Mouse (Mus musculus) limb, embryonic 14.5 days (tissue): Measurements from ENCODE around the gene Olfr1489. TPM values are rescaled to one million over a fixed set of nuclear protein-coding genes. Genes with fewer than 3 reads are reported as not detected.
"Not testable (repeated sequence)": the region's sequence is repeated elsewhere in the genome, so short reads cannot be mapped to it uniquely, and the experiment has no call there.

Source experiments
- ATAC-seq: fragments of 200-750 bp; cut with Nextera tagmentation; 2 replicates; pipeline ENCODE4 v1.8.0; 2017; ENCODE audit warnings: low read depth, moderate number of reproducible peaks, moderate TSS enrichment; ENCODE audit not compliant: low FRiP score
- DNase-seq: peaks from one replicate; pipeline ENCODE4 v3.0.0-alpha.2; 2015; ENCODE audit warnings: low spot score
- H3K27ac ChIP-seq: fragments of 300-500 bp; sonication (generic); replicated peaks from 2 replicates; pipeline ENCODE4 v1.5.1; 2014; ENCODE audit warnings: low read depth, mild to moderate bottlenecking, low read length, moderate library complexity, mixed read lengths
- H3K27me3 ChIP-seq: fragments of 300-500 bp; sonication (generic); 2 replicates; pipeline ENCODE4 v1.6.1; 2014; ENCODE audit warnings: low read length, mixed read lengths; ENCODE audit not compliant: control insufficient read depth, insufficient read depth
- H3K36me3 ChIP-seq: fragments of 300-500 bp; sonication (generic); 2 replicates; pipeline ENCODE4 v1.6.1; 2014; ENCODE audit warnings: mild to moderate bottlenecking, low read length, moderate library complexity, mixed read lengths; ENCODE audit not compliant: control insufficient read depth, insufficient read depth
- H3K4me1 ChIP-seq: fragments of 300-500 bp; sonication (generic); 2 replicates; pipeline ENCODE4 v1.6.1; 2014; ENCODE audit warnings: antibody characterized with exemption, low read length, mixed read lengths; ENCODE audit not compliant: control insufficient read depth, insufficient read depth
- H3K4me2 ChIP-seq: fragments of 300-500 bp; sonication (generic); replicated peaks from 2 replicates; pipeline ENCODE4 v1.6.1; 2014; ENCODE audit warnings: low read depth, mild to moderate bottlenecking, low read length, moderate library complexity; ENCODE audit not compliant: severe bottlenecking
- H3K4me3 ChIP-seq: fragments of 300-500 bp; sonication (generic); replicated peaks from 2 replicates; pipeline ENCODE4 v1.5.1; 2014; ENCODE audit warnings: low read length
- H3K9ac ChIP-seq: fragments of 300-500 bp; sonication (generic); 2 replicates; pipeline ENCODE4 v1.6.1; 2014; ENCODE audit warnings: mild to moderate bottlenecking, low read depth, low read length, moderate library complexity; ENCODE audit not compliant: severe bottlenecking
- H3K9me3 ChIP-seq: fragments of 300-500 bp; sonication (generic); 2 replicates; pipeline ENCODE4 v1.6.1; 2016; ENCODE audit warnings: low read length; ENCODE audit not compliant: control insufficient read depth
- POLR2A ChIP-seq: fragments of 200-500 bp; IDR thresholded peaks from 2 replicates; pipeline ENCODE4 v1.8.0; 2012; ENCODE audit warnings: inconsistent platforms, mild to moderate bottlenecking, moderate library complexity, borderline replicate concordance; ENCODE audit not compliant: insufficient read depth, insufficient read length; ENCODE audit errors: extremely low read depth
- WGBS: fragments of 180-500 bp; shearing (Covaris S2); extraction: QIAGEN DNeasy Blood & Tissue Kit; methylation state at CpG from one replicate; pipeline ENCODE4 v1.1.7; 2014; 5-methylcytosine and 5-hydroxymethylcytosine counted together
- microRNA-seq: library from miRNA; unstranded; fragments of <30 nt; microRNA quantifications from one replicate; pipeline ENCODE4, GENCODE M21; 2016
- polyA plus RNA-seq, 2 experiments: library from polyadenylated mRNA; depleted of rRNA in 1 of 2; stranded (reverse) in 1 of 2; unstranded in 1 of 2; fragments of >200 nt; fragmentation: Nextera tagmentation in 1 of 2; extraction: Ambion mirVana in 1 of 2; gene quantifications; 2 replicates each; pipeline versions ENCODE4 v1.2.1 to v1.2.3; 2012 to 2014

Olfr1489 gene
- not detected in 2 replicates for polyA plus RNA-seq (2012; rRNA removed)
- not detected in 2 replicates for polyA plus RNA-seq (2014; fragmentation: Nextera tagmentation; extraction: Ambion mirVana)

DNA sequence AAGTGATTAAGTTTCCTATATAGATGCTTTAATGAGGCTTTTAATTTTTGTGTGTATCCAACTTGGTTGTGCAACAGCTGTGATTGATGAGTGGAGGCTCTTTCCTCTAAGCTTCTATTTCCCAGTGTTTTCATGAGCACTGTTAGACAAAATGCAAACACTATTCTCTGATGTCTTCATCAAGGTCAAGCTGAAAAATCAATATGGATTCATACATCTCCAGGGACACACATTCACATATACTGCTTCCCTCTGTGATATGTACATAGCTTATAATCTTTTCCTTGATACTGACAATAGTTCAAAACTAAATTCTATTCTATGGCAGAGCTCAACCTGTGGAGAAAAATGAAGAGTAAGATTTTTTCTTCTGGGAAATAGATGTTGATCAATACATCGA, at the start of gene Olfr1489:
Gene Olfr1489, plus strand, starts transcription at position 301 of the 400 bp plus-strand sequence.
- no peaks in the 10 kb centered on the region for H3K4me1 ChIP-seq
- no peak for DNase-seq
- no peak within 1 kb of the TSS for H3K4me2 ChIP-seq
- no peaks in the 10 kb centered on the region for H3K9me3 ChIP-seq
- WGBS = 81% methylated on average over 1 of the region's 1 CpGs
- H3K27ac ChIP-seq = no peak within 1 kb of the TSS
- H3K9ac ChIP-seq = no peak within 1 kb of the TSS
- TF ChIP-seq POLR2A = no peak
- no peak for ATAC-seq
- H3K36me3 ChIP-seq = no peaks in the 10 kb centered on the region
- no peak within 1 kb of the TSS for H3K4me3 ChIP-seq
- no peaks in the 10 kb centered on the region for H3K27me3 ChIP-seq

DNA sequence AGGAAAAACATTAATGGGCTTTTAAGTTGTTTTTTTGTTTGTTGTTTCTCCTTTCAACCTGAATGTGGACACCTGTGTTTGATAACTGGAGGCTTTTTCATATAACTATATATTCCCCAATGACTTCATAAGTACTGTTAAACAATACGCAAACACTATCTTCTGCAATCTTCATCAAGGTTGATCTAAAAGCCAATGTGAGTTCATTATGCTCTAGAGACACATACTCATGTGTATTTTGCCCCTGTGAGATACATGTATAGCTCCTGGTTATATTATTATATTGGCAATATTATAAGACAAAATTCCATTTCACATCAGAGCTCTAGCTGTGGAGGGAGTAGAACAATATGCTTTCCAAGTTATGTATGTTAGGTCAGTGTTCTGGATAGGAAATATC, 48.2 kb upstream of the Olfr1489 start, which contains the start of gene Olfr1484:
Gene Olfr1484, plus strand, starts transcription at position 301 of the 400 bp plus-strand sequence.
- no peak for TF ChIP-seq POLR2A
- ATAC-seq = no peak
- H3K9ac ChIP-seq = no peak within 1 kb of the TSS
- H3K4me1 ChIP-seq = no peaks in the 10 kb centered on the region
- no peak within 1 kb of the TSS for H3K4me3 ChIP-seq
- H3K27me3 ChIP-seq = no peaks in the 10 kb centered on the region
- H3K36me3 ChIP-seq = no peaks in the 10 kb centered on the region
- 84% methylated on average over 1 of the region's 1 CpGs for WGBS
- no peaks in the 10 kb centered on the region for H3K9me3 ChIP-seq
- H3K4me2 ChIP-seq = no peak within 1 kb of the TSS
- H3K27ac ChIP-seq = no peak within 1 kb of the TSS
- no peak for DNase-seq

DNA sequence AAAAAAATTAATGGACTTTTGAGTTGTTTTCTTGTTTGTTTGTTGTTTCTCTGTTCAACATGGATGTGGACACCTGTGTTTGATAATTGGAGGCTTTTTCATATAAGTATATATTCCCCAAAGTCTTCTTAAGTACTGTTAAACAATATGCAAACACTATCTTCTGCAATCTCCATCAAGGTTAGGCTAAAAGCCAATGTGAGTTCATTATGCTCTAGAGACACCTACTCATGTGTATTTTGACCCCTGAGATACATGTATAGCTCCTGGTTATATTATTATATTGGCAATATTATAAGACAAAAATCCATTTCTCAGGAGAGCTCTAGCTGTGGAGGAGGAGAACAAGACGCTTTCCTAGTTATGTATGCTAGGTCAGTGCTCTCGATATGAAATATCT, 14.3 kb upstream of the Olfr1489 start, which contains the start of gene Olfr1487:
Gene Olfr1487, plus strand, starts transcription at position 301 of the 400 bp plus-strand sequence.
- not testable (repeated sequence) for H3K27ac ChIP-seq, H3K27me3 ChIP-seq, H3K36me3 ChIP-seq, H3K9ac ChIP-seq, H3K4me1 ChIP-seq, H3K4me2 ChIP-seq, DNase-seq, ATAC-seq, H3K9me3 ChIP-seq, H3K4me3 ChIP-seq
- WGBS = 77% methylated on average over 2 of the region's 2 CpGs

DNA sequence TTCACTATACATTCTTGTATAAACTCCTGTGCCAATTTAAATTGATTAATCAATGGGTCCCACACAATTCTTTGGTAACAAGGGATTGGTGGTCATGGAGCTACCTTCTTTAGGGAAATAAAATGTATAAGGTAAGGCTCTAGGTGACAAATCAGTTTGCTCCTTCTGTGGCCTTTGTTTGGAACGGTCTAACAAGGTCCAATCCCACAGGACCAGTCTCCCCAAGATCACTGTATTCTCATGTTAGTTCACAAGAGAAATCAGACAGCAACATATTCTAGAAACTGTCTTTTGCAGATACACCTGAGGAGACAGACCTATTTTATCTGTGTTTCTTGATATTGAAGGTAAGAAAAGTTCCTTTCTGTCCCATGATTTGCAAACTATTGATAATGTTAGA, 19.4 kb downstream of the Olfr1489 start, which contains the start of gene Olfr1490:
Gene Olfr1490, plus strand, starts transcription at position 301 of the 400 bp plus-strand sequence.
- ATAC-seq (no peak), DNase-seq (no peak)
- 57% methylated on average over 1 of the region's 1 CpGs for WGBS
- Histone ChIP-seq H3K9ac (no peak within 1 kb of the TSS), H3K4me2 (no peak within 1 kb of the TSS), H3K9me3 (0 out of 2 replicates have a peak, but pooled peaks cover 5% of the 10 kb centered on the region), H3K27ac (no peak within 1 kb of the TSS), H3K4me1 (no peaks in the 10 kb centered on the region), H3K4me3 (no peak within 1 kb of the TSS), H3K36me3 (no peaks in the 10 kb centered on the region), H3K27me3 (no peaks in the 10 kb centered on the region)
- TF ChIP-seq POLR2A = no peak

Small RNA genes within 50 kb of the gene (microRNA-seq; reads per million reads assigned to microRNA genes)
- gene Gm22323 (not detected), gene Gm23931 (not detected)

Other genes starting within 250 kb of the Olfr1489 start
- not detected in 2 replicates for gene Olfr1469, start 223.8 kb upstream of the Olfr1489 start, polyA plus RNA-seq (2012; rRNA removed)
- gene Olfr1469, start 223.8 kb upstream of the Olfr1489 start, polyA plus RNA-seq (2014; fragmentation: Nextera tagmentation; extraction: Ambion mirVana) = not detected in 2 replicates
- gene Olfr1471, start 188.2 kb upstream of the Olfr1489 start, polyA plus RNA-seq (2012; rRNA removed) = not detected in 2 replicates
- gene Olfr1471, start 188.2 kb upstream of the Olfr1489 start, polyA plus RNA-seq (2014; fragmentation: Nextera tagmentation; extraction: Ambion mirVana) = not detected in 2 replicates
- gene Olfr1472, start 175.5 kb upstream of the Olfr1489 start, polyA plus RNA-seq (2012; rRNA removed) = not detected in 2 replicates
- not detected in 2 replicates for gene Olfr1472, start 175.5 kb upstream of the Olfr1489 start, polyA plus RNA-seq (2014; fragmentation: Nextera tagmentation; extraction: Ambion mirVana)
- not detected in 2 replicates for gene Olfr1474, start 162.1 kb upstream of the Olfr1489 start, polyA plus RNA-seq (2012; rRNA removed)
- gene Olfr1474, start 162.1 kb upstream of the Olfr1489 start, polyA plus RNA-seq (2014; fragmentation: Nextera tagmentation; extraction: Ambion mirVana) = not detected in 2 replicates
- not detected in 2 replicates for gene Olfr1475, start 151.4 kb upstream of the Olfr1489 start, polyA plus RNA-seq (2012; rRNA removed)
- gene Olfr1475, start 151.4 kb upstream of the Olfr1489 start, polyA plus RNA-seq (2014; fragmentation: Nextera tagmentation; extraction: Ambion mirVana) = not detected in 2 replicates
- not detected in 2 replicates for gene Olfr1477, start 131.1 kb upstream of the Olfr1489 start, polyA plus RNA-seq (2012; rRNA removed)
- not detected in 2 replicates for gene Olfr1477, start 131.1 kb upstream of the Olfr1489 start, polyA plus RNA-seq (2014; fragmentation: Nextera tagmentation; extraction: Ambion mirVana)
- not detected in 2 replicates for gene Olfr1480, start 103.7 kb upstream of the Olfr1489 start, polyA plus RNA-seq (2012; rRNA removed)
- gene Olfr1480, start 103.7 kb upstream of the Olfr1489 start, polyA plus RNA-seq (2014; fragmentation: Nextera tagmentation; extraction: Ambion mirVana) = not detected in 2 replicates
- not detected in 2 replicates for gene Olfr1484, start 48.1 kb upstream of the Olfr1489 start, polyA plus RNA-seq (2012; rRNA removed)
- gene Olfr1484, start 48.1 kb upstream of the Olfr1489 start, polyA plus RNA-seq (2014; fragmentation: Nextera tagmentation; extraction: Ambion mirVana) = not detected in 2 replicates
- gene Olfr1487, start 14.2 kb upstream of the Olfr1489 start, polyA plus RNA-seq (2012; rRNA removed) = not detected in 2 replicates
- not detected in 2 replicates for gene Olfr1487, start 14.2 kb upstream of the Olfr1489 start, polyA plus RNA-seq (2014; fragmentation: Nextera tagmentation; extraction: Ambion mirVana)
- not detected in 2 replicates for gene Olfr1490, start 19.5 kb downstream of the Olfr1489 start, polyA plus RNA-seq (2012; rRNA removed)
- not detected in 2 replicates for gene Olfr1490, start 19.5 kb downstream of the Olfr1489 start, polyA plus RNA-seq (2014; fragmentation: Nextera tagmentation; extraction: Ambion mirVana)
- not detected in 2 replicates for gene Olfr1491, start 65.6 kb downstream of the Olfr1489 start, polyA plus RNA-seq (2012; rRNA removed)
- gene Olfr1491, start 65.6 kb downstream of the Olfr1489 start, polyA plus RNA-seq (2014; fragmentation: Nextera tagmentation; extraction: Ambion mirVana) = not detected in 2 replicates
- gene Olfr1493-ps1, start 91.7 kb downstream of the Olfr1489 start, polyA plus RNA-seq (2012; rRNA removed) = not detected in 2 replicates
- not detected in 2 replicates for gene Olfr1493-ps1, start 91.7 kb downstream of the Olfr1489 start, polyA plus RNA-seq (2014; fragmentation: Nextera tagmentation; extraction: Ambion mirVana)
- gene Olfr1494, start 108.1 kb downstream of the Olfr1489 start, polyA plus RNA-seq (2012; rRNA removed) = not detected in 2 replicates
- gene Olfr1494, start 108.1 kb downstream of the Olfr1489 start, polyA plus RNA-seq (2014; fragmentation: Nextera tagmentation; extraction: Ambion mirVana) = not detected in 2 replicates
- gene Olfr1495, start 133.0 kb downstream of the Olfr1489 start, polyA plus RNA-seq (2012; rRNA removed) = not detected in 2 replicates
- gene Olfr1495, start 133.0 kb downstream of the Olfr1489 start, polyA plus RNA-seq (2014; fragmentation: Nextera tagmentation; extraction: Ambion mirVana) = not detected in 2 replicates
- gene Olfr1496, start 146.3 kb downstream of the Olfr1489 start, polyA plus RNA-seq (2012; rRNA removed) = not detected in 2 replicates
- gene Olfr1496, start 146.3 kb downstream of the Olfr1489 start, polyA plus RNA-seq (2014; fragmentation: Nextera tagmentation; extraction: Ambion mirVana) = not detected in 2 replicates
- not detected in 2 replicates for gene Olfr1497, start 166.6 kb downstream of the Olfr1489 start, polyA plus RNA-seq (2012; rRNA removed)
- gene Olfr1497, start 166.6 kb downstream of the Olfr1489 start, polyA plus RNA-seq (2014; fragmentation: Nextera tagmentation; extraction: Ambion mirVana) = not detected in 2 replicates
- gene Olfr1499, start 187.8 kb downstream of the Olfr1489 start, polyA plus RNA-seq (2012; rRNA removed) = not detected in 2 replicates
- gene Olfr1499, start 187.8 kb downstream of the Olfr1489 start, polyA plus RNA-seq (2014; fragmentation: Nextera tagmentation; extraction: Ambion mirVana) = not detected in 2 replicates
- gene Olfr1500, start 198.9 kb downstream of the Olfr1489 start, polyA plus RNA-seq (2012; rRNA removed) = not detected in 2 replicates
- gene Olfr1500, start 198.9 kb downstream of the Olfr1489 start, polyA plus RNA-seq (2014; fragmentation: Nextera tagmentation; extraction: Ambion mirVana) = not detected in 2 replicates
- not detected in 2 replicates for gene Olfr1501, start 219.1 kb downstream of the Olfr1489 start, polyA plus RNA-seq (2012; rRNA removed)
- gene Olfr1501, start 219.1 kb downstream of the Olfr1489 start, polyA plus RNA-seq (2014; fragmentation: Nextera tagmentation; extraction: Ambion mirVana) = not detected in 2 replicates
- not detected in 2 replicates for gene Olfr1502, start 230.2 kb downstream of the Olfr1489 start, polyA plus RNA-seq (2012; rRNA removed)
- gene Olfr1502, start 230.2 kb downstream of the Olfr1489 start, polyA plus RNA-seq (2014; fragmentation: Nextera tagmentation; extraction: Ambion mirVana) = not detected in 2 replicates